In genomic region chr3:145799365-145799764, GRCm38 (mm10) we compare ENCODE assay signal across 21 mouse cellular contexts. TPM values are rescaled to one million over a fixed set of nuclear protein-coding genes. Genes with fewer than 3 reads are reported as not detected.
DNase-seq lines count a peak whose midpoint lies in the region; ATAC-seq and TF ChIP-seq lines count a peak whose summit lies in the region.
"Had no signal": no experiment of that assay in that cellular context is flagged by ENCODE, and none has a peak within 500 bp of the region (broad histone marks: within the 10 kb centered on the region; RNA-seq: fewer than 3 reads in every experiment).

No protein-coding gene starts in this region.

- WGBS in forebrain, embryonic 10.5 days = 87% methylated on average over 3 of the region's 3 CpGs
- 84% methylated on average over 3 of the region's 3 CpGs for WGBS in forebrain, embryonic 13.5 days
- 83% methylated on average over 3 of the region's 3 CpGs for WGBS in hindbrain, embryonic 10.5 days
- WGBS in hindbrain, embryonic 16.5 days = 63% methylated on average over 3 of the region's 3 CpGs
- 18% methylated on average over 3 of the region's 3 CpGs for WGBS in lung, embryonic 14.5 days
- WGBS in intestine, postnatal 0 days = 16% methylated on average over 3 of the region's 3 CpGs

- H3K4me1 ChIP-seq in forebrain, embryonic 10.5 days = peaks cover 16% of the 10 kb centered on the region
- H3K4me1 ChIP-seq in forebrain, embryonic 13.5 days = peaks cover 2% of the 10 kb centered on the region; the same call in 1 of the 2 replicates
- 0 out of 2 replicates have a peak, but pooled peaks cover 3% of the 10 kb centered on the region for H3K4me1 ChIP-seq in hindbrain, embryonic 10.5 days (replicated peaks)
- no peaks in the 10 kb centered on the region for H3K4me1 ChIP-seq in hindbrain, embryonic 16.5 days (ENCODE audit: control insufficient read depth, insufficient read depth, low read depth, low read length)
- H3K4me1 ChIP-seq in lung, embryonic 14.5 days (ENCODE audit: insufficient read depth) = peaks cover 29% of the 10 kb centered on the region
- H3K4me1 ChIP-seq in intestine, postnatal 0 days (replicated peaks; ENCODE audit: control insufficient read depth, insufficient read depth, low read length) = 0 out of 2 replicates have a peak, but pooled peaks cover 4% of the 10 kb centered on the region
- H3K4me1 ChIP-seq: forebrain, embryonic 12.5 days; midbrain, embryonic 12.5 days had no signal

- H3K4me2 ChIP-seq in forebrain, embryonic 13.5 days = no peak overlapping the region
- no peak overlapping the region for H3K4me2 ChIP-seq in hindbrain, embryonic 16.5 days (ENCODE audit: low read length)
- H3K4me2 ChIP-seq in lung, embryonic 14.5 days = no peak overlapping the region
- no peak overlapping the region for H3K4me2 ChIP-seq in intestine, postnatal 0 days (replicated peaks; ENCODE audit: low read depth)
- H3K4me2 ChIP-seq: embryonic facial prominence, embryonic 15.5 days; forebrain, embryonic 12.5 days; limb, embryonic 15.5 days; midbrain, embryonic 12.5 days had no signal

- no peak for ATAC-seq in forebrain, embryonic 13.5 days
- ATAC-seq in hindbrain, embryonic 16.5 days = no peak
- ATAC-seq in lung, embryonic 14.5 days (ENCODE audit: insufficient read depth) = peak; percentile 41
- peak; percentile 42; the same call in 1 of the 2 replicates for ATAC-seq in intestine, postnatal 0 days
- ATAC-seq: CD4-positive, CD25-positive, alpha-beta regulatory T cell, adult 4 months; hindbrain, postnatal 0 days had no signal

- H3K27me3 ChIP-seq in forebrain, embryonic 10.5 days (ENCODE audit: poor library complexity, severe bottlenecking) = no peaks in the 10 kb centered on the region
- no peaks in the 10 kb centered on the region for H3K27me3 ChIP-seq in forebrain, embryonic 13.5 days
- no peaks in the 10 kb centered on the region for H3K27me3 ChIP-seq in hindbrain, embryonic 10.5 days (ENCODE audit: insufficient read depth, poor library complexity, severe bottlenecking)
- H3K27me3 ChIP-seq in hindbrain, embryonic 16.5 days (replicated peaks; ENCODE audit: control insufficient read depth, insufficient read depth, low read length) = no peaks in the 10 kb centered on the region
- no peaks in the 10 kb centered on the region for H3K27me3 ChIP-seq in lung, embryonic 14.5 days (ENCODE audit: insufficient read depth, low read length)
- no peaks in the 10 kb centered on the region for H3K27me3 ChIP-seq in intestine, postnatal 0 days (replicated peaks; ENCODE audit: control insufficient read depth, insufficient read depth, low read length)
- H3K27me3 ChIP-seq: embryonic facial prominence, embryonic 15.5 days; forebrain, embryonic 12.5 days; limb, embryonic 15.5 days; midbrain, embryonic 12.5 days had no signal

- no peaks in the 10 kb centered on the region for H3K9me3 ChIP-seq in forebrain, embryonic 10.5 days
- H3K9me3 ChIP-seq in forebrain, embryonic 13.5 days (replicated peaks) = no peaks in the 10 kb centered on the region
- no peaks in the 10 kb centered on the region for H3K9me3 ChIP-seq in hindbrain, embryonic 10.5 days
- no peaks in the 10 kb centered on the region for H3K9me3 ChIP-seq in hindbrain, embryonic 16.5 days (ENCODE audit: control insufficient read depth, low read length)
- no peaks in the 10 kb centered on the region for H3K9me3 ChIP-seq in lung, embryonic 14.5 days (ENCODE audit: low read depth, low read length)
- H3K9me3 ChIP-seq in intestine, postnatal 0 days (ENCODE audit: control insufficient read depth) = no peaks in the 10 kb centered on the region
- H3K9me3 ChIP-seq: embryonic facial prominence, embryonic 15.5 days; forebrain, embryonic 12.5 days; limb, embryonic 15.5 days; midbrain, embryonic 12.5 days had no signal

- no peak overlapping the region for H3K4me3 ChIP-seq in forebrain, embryonic 10.5 days
- H3K4me3 ChIP-seq in forebrain, embryonic 13.5 days = no peak overlapping the region
- H3K4me3 ChIP-seq in hindbrain, embryonic 10.5 days = no peak overlapping the region
- H3K4me3 ChIP-seq in hindbrain, embryonic 16.5 days (ENCODE audit: low read length) = no peak overlapping the region
- H3K4me3 ChIP-seq in lung, embryonic 14.5 days (ENCODE audit: low read depth, low read length) = no peak overlapping the region
- no peak overlapping the region for H3K4me3 ChIP-seq in intestine, postnatal 0 days (ENCODE audit: low read depth, low read length)
- H3K4me3 ChIP-seq: embryonic facial prominence, embryonic 15.5 days; forebrain, embryonic 12.5 days; limb, embryonic 15.5 days; midbrain, embryonic 12.5 days had no signal

- no peak for TF ChIP-seq CTCF in lung, embryonic 14.5 days (IDR thresholded peaks at IDR 0.05; ENCODE audit: low read depth)
- TF ChIP-seq CTCF in intestine, postnatal 0 days (IDR thresholded peaks at IDR 0.05; ENCODE audit: low read depth) = no peak

- H3K9ac ChIP-seq in forebrain, embryonic 13.5 days = no peak overlapping the region
- H3K9ac ChIP-seq in hindbrain, embryonic 16.5 days (ENCODE audit: low read depth, low read length) = no peak overlapping the region
- H3K9ac ChIP-seq in lung, embryonic 14.5 days = no peak overlapping the region
- no peak overlapping the region for H3K9ac ChIP-seq in intestine, postnatal 0 days (ENCODE audit: low read depth, low read length)
- H3K9ac ChIP-seq: embryonic facial prominence, embryonic 15.5 days; forebrain, embryonic 12.5 days; limb, embryonic 15.5 days; midbrain, embryonic 12.5 days had no signal

- H3K36me3 ChIP-seq in forebrain, embryonic 10.5 days (replicated peaks) = no peaks in the 10 kb centered on the region
- H3K36me3 ChIP-seq in forebrain, embryonic 13.5 days (ENCODE audit: poor library complexity, severe bottlenecking) = no peaks in the 10 kb centered on the region
- H3K36me3 ChIP-seq in hindbrain, embryonic 10.5 days = no peaks in the 10 kb centered on the region
- no peaks in the 10 kb centered on the region for H3K36me3 ChIP-seq in hindbrain, embryonic 16.5 days (ENCODE audit: control insufficient read depth, insufficient read depth, low read length)
- H3K36me3 ChIP-seq in lung, embryonic 14.5 days (ENCODE audit: insufficient read depth) = no peaks in the 10 kb centered on the region
- H3K36me3 ChIP-seq in intestine, postnatal 0 days (ENCODE audit: control insufficient read depth, insufficient read depth) = no peaks in the 10 kb centered on the region
- H3K36me3 ChIP-seq: embryonic facial prominence, embryonic 15.5 days; forebrain, embryonic 12.5 days; G1E; limb, embryonic 15.5 days; midbrain, embryonic 12.5 days had no signal

- 0 out of 2 replicates have a peak overlapping the region, but pooled peaks have one; percentile 2 for H3K27ac ChIP-seq in forebrain, embryonic 10.5 days
- no peak overlapping the region for H3K27ac ChIP-seq in forebrain, embryonic 13.5 days
- 0 out of 2 replicates have a peak overlapping the region, but pooled peaks have one; percentile 12 for H3K27ac ChIP-seq in hindbrain, embryonic 10.5 days
- no peak overlapping the region for H3K27ac ChIP-seq in hindbrain, embryonic 16.5 days (ENCODE audit: low read depth, low read length)
- peak overlapping the region; percentile 61 for H3K27ac ChIP-seq in lung, embryonic 14.5 days (ENCODE audit: low read depth)
- H3K27ac ChIP-seq in intestine, postnatal 0 days (ENCODE audit: low read depth, low read length) = no peak overlapping the region
- H3K27ac ChIP-seq: embryonic facial prominence, embryonic 15.5 days; forebrain, embryonic 12.5 days; hindbrain, postnatal 0 days; limb, embryonic 15.5 days; midbrain, embryonic 12.5 days had no signal

- DNase-seq in forebrain, embryonic 10.5 days (ENCODE audit: extremely low spot score, low spot score) = no peak
- no peak for DNase-seq in hindbrain, embryonic 10.5 days (ENCODE audit: low spot score)
- DNase-seq in lung, embryonic 14.5 days = peak; percentile 68
- no peak for DNase-seq in lung, postnatal 14 days
- no peak for DNase-seq in adipocyte (ENCODE audit: low spot score)
- DNase-seq: cerebellum, postnatal 10 days; embryo, embryonic 11 days; gastrocnemius, postnatal 36 days; layer of hippocampus, postnatal 36 days; right cerebral cortex, postnatal 14 days; thymus, postnatal 25 days had no signal

RNA-seq across cellular contexts. Expression of gene Ddah1, which starts 40.9 kb away (rescaled TPM):
- 41.9 and 42.3 TPM in 2 replicates for polyA plus RNA-seq in forebrain, embryonic 10.5 days (2016; fragmentation: Nextera tagmentation; extraction: Ambion mirVana)
- 128 and 149 TPM in 2 replicates for polyA plus RNA-seq in forebrain, embryonic 13.5 days (2015; fragmentation: Nextera tagmentation; extraction: Ambion mirVana)
- 22.3 and 24.7 TPM in 2 replicates for polyA plus RNA-seq in hindbrain, embryonic 10.5 days (2016; fragmentation: Nextera tagmentation; extraction: Ambion mirVana)
- 119 and 132 TPM in 2 replicates for polyA plus RNA-seq in hindbrain, embryonic 16.5 days (2015; fragmentation: Nextera tagmentation; extraction: Ambion mirVana)
- polyA plus RNA-seq in lung, embryonic 14.5 days (2014; fragmentation: Nextera tagmentation; extraction: Ambion mirVana) = 30.1 and 35.1 TPM in 2 replicates
- 24.9 and 25.9 TPM in 2 replicates for polyA plus RNA-seq in intestine, postnatal 0 days (2015; fragmentation: Nextera tagmentation; extraction: Ambion mirVana)
- polyA plus RNA-seq: G1E had no signal

Comparison
In these comparisons a context has a peak if more than half of its experiments do, and no peak if none do; other contexts are left out.
1. H3K27ac ChIP-seq: peak in forebrain, embryonic 10.5 days (single experiment), hindbrain, embryonic 10.5 days (single experiment) and lung, embryonic 14.5 days (single experiment); none in forebrain, embryonic 13.5 days (single experiment), hindbrain, embryonic 16.5 days (single experiment) and intestine, postnatal 0 days (single experiment).
2. ATAC-seq: peak in lung, embryonic 14.5 days (single experiment) and intestine, postnatal 0 days (single experiment); none in forebrain, embryonic 13.5 days (single experiment) and hindbrain, embryonic 16.5 days (single experiment).